Mouse (Mus musculus): ENCODE data around the gene Trmo. TPM values are rescaled to one million over a fixed set of nuclear protein-coding genes. Genes with fewer than 3 reads are reported as not detected.

Gene Trmo
- polyA plus RNA-seq (2012; rRNA removed) (13.9 and 16.1 TPM in 2 replicates), polyA plus RNA-seq (2014; fragmentation: Nextera tagmentation; extraction: Ambion mirVana) (8.2 and 11.6 TPM in 2 replicates)

GRCm38 (mm10) chr4:46389013-46389611 is at the start of gene Trmo:
Gene Trmo, minus strand, starts transcription at chr4:46389437.
- peak; percentile 86 for ATAC-seq (ENCODE audit: insufficient read depth)
- peak within 1 kb of the TSS; percentile 72 for H3K27ac ChIP-seq
- peak; percentile 95 to 97 (median 96) for DNase-seq (ENCODE audit: low read depth in 3 of 3, low spot score in 3 of 3)
- H3K9me3 ChIP-seq (ENCODE audit: control insufficient read depth, low read length): no peaks in the 10 kb centered on the region
- peak within 1 kb of the TSS; percentile 58 for H3K9ac ChIP-seq (replicated peaks)
- H3K4me1 ChIP-seq (replicated peaks; ENCODE audit: control insufficient read depth in 2 of 2, insufficient read depth in 2 of 2, low read length in 1 of 2): peaks cover 2 to 10% of the 10 kb centered on the region in 2 experiments; a peak in 2 of 4 replicates
- peaks cover 65% of the 10 kb centered on the region for H3K36me3 ChIP-seq (replicated peaks; ENCODE audit: control insufficient read depth, insufficient read depth, low read depth)
- TF ChIP-seq EP300 (IDR thresholded peaks at IDR 0.05; ENCODE audit: low read depth) (peak; percentile 63), CTCF (IDR thresholded peaks at IDR 0.05; ENCODE audit: low read depth) (peak; percentile 35; the same call in 1 of the 2 replicates)
- H3K4me2 ChIP-seq (ENCODE audit: low read depth): peak within 1 kb of the TSS; percentile 70
- WGBS (ENCODE audit: insufficient replicate concordance): under 1% methylated on average over 52 of the region's 56 CpGs
- no peaks in the 10 kb centered on the region for H3K27me3 ChIP-seq (ENCODE audit: control insufficient read depth, insufficient read depth, low read length)
- H3K4me3 ChIP-seq (ENCODE audit: insufficient read depth in 1 of 2, low read depth in 2 of 2, low read length in 2 of 2): peak within 1 kb of the TSS; percentile 58 to 71

- peak overlapping the region; percentile 66 for H3K9ac ChIP-seq (replicated peaks)
- ATAC-seq (ENCODE audit: insufficient read depth): peak; percentile 99
- H3K4me1 ChIP-seq (replicated peaks; ENCODE audit: control insufficient read depth in 2 of 2, insufficient read depth in 2 of 2, low read length in 1 of 2): peaks cover 54 to 62% of the 10 kb centered on the region in 2 experiments
- H3K27me3 ChIP-seq (ENCODE audit: control insufficient read depth, insufficient read depth, low read length): no peaks in the 10 kb centered on the region
- H3K4me2 ChIP-seq (ENCODE audit: low read depth): peak overlapping the region; percentile 68
- DNase-seq (ENCODE audit: low read depth in 3 of 3, low spot score in 3 of 3): peak; percentile 87 to 93 (median 90)
- 21% methylated on average over 12 of the region's 12 CpGs for WGBS (ENCODE audit: insufficient replicate concordance)
- TF ChIP-seq CTCF (IDR thresholded peaks at IDR 0.05; ENCODE audit: low read depth): no peak; the same call in 1 of the 2 replicates
- TF ChIP-seq EP300 (IDR thresholded peaks at IDR 0.05; ENCODE audit: low read depth): peak; percentile 98
- H3K4me3 ChIP-seq (ENCODE audit: insufficient read depth in 1 of 2, low read depth in 2 of 2, low read length in 2 of 2): peak overlapping the region; percentile 27 to 36; a peak in 3 of 4 replicates
- peak overlapping the region; percentile 97 for H3K27ac ChIP-seq
- H3K36me3 ChIP-seq (replicated peaks; ENCODE audit: control insufficient read depth, insufficient read depth, low read depth): no peaks in the 10 kb centered on the region
- no peaks in the 10 kb centered on the region for H3K9me3 ChIP-seq (ENCODE audit: control insufficient read depth, low read length)
Measured at GRCm38 (mm10) chr4:46432339-46433036, 43.3 kb upstream of the Trmo start.

GRCm38 (mm10) chr4:46428903-46429499 is 39.8 kb upstream of the Trmo start:
- H3K36me3 ChIP-seq (replicated peaks; ENCODE audit: control insufficient read depth, insufficient read depth, low read depth): no peaks in the 10 kb centered on the region
- no peaks in the 10 kb centered on the region for H3K9me3 ChIP-seq (ENCODE audit: control insufficient read depth, low read length)
- DNase-seq (ENCODE audit: low read depth in 3 of 3, low spot score in 3 of 3): no peak
- H3K4me2 ChIP-seq (ENCODE audit: low read depth): no peak overlapping the region
- H3K27ac ChIP-seq: peak overlapping the region; percentile 25
- no peak overlapping the region for H3K4me3 ChIP-seq (ENCODE audit: insufficient read depth in 1 of 2, low read depth in 2 of 2, low read length in 2 of 2)
- H3K9ac ChIP-seq (replicated peaks): no peak overlapping the region
- WGBS (ENCODE audit: insufficient replicate concordance): 77% methylated on average over 10 of the region's 10 CpGs
- TF ChIP-seq EP300 (IDR thresholded peaks at IDR 0.05; ENCODE audit: low read depth) (no peak), CTCF (IDR thresholded peaks at IDR 0.05; ENCODE audit: low read depth) (no peak)
- H3K27me3 ChIP-seq (ENCODE audit: control insufficient read depth, insufficient read depth, low read length): no peaks in the 10 kb centered on the region
- ATAC-seq (ENCODE audit: insufficient read depth): no peak
- H3K4me1 ChIP-seq (replicated peaks; ENCODE audit: control insufficient read depth in 2 of 2, insufficient read depth in 2 of 2, low read length in 1 of 2): peaks cover 33 to 35% of the 10 kb centered on the region in 2 experiments

GRCm38 (mm10) chr4:46422625-46423024 is 33.4 kb upstream of the Trmo start:
- Histone ChIP-seq H3K27ac (no peak overlapping the region), H3K4me1 (replicated peaks; ENCODE audit: control insufficient read depth in 2 of 2, insufficient read depth in 2 of 2, low read length in 1 of 2) (peaks cover 1 to 10% of the 10 kb centered on the region in 2 experiments; a peak in 3 of 4 replicates), H3K4me2 (ENCODE audit: low read depth) (no peak overlapping the region), H3K4me3 (ENCODE audit: insufficient read depth in 1 of 2, low read depth in 2 of 2, low read length in 2 of 2) (no peak overlapping the region), H3K9me3 (ENCODE audit: control insufficient read depth, low read length) (no peaks in the 10 kb centered on the region), H3K27me3 (ENCODE audit: control insufficient read depth, insufficient read depth, low read length) (no peaks in the 10 kb centered on the region), H3K36me3 (replicated peaks; ENCODE audit: control insufficient read depth, insufficient read depth, low read depth) (no peaks in the 10 kb centered on the region), H3K9ac (replicated peaks) (no peak overlapping the region)
- 63% methylated on average over 8 of the region's 8 CpGs for WGBS (ENCODE audit: insufficient replicate concordance)
- TF ChIP-seq CTCF (IDR thresholded peaks at IDR 0.05; ENCODE audit: low read depth) (no peak), EP300 (IDR thresholded peaks at IDR 0.05; ENCODE audit: low read depth) (no peak)
- ATAC-seq (ENCODE audit: insufficient read depth) (no peak), DNase-seq (ENCODE audit: low read depth in 3 of 3, low spot score in 3 of 3) (no peak)

GRCm38 (mm10) chr4:46418851-46419250 is 29.6 kb upstream of the Trmo start:
- TF ChIP-seq EP300 (IDR thresholded peaks at IDR 0.05; ENCODE audit: low read depth) (no peak), CTCF (IDR thresholded peaks at IDR 0.05; ENCODE audit: low read depth) (no peak)
- Histone ChIP-seq H3K27ac (no peak overlapping the region), H3K9ac (replicated peaks) (no peak overlapping the region), H3K27me3 (ENCODE audit: control insufficient read depth, insufficient read depth, low read length) (no peaks in the 10 kb centered on the region), H3K36me3 (replicated peaks; ENCODE audit: control insufficient read depth, insufficient read depth, low read depth) (no peaks in the 10 kb centered on the region), H3K4me1 (replicated peaks; ENCODE audit: control insufficient read depth in 2 of 2, insufficient read depth in 2 of 2, low read length in 1 of 2) (peaks cover 8 to 24% of the 10 kb centered on the region in 2 experiments), H3K4me3 (ENCODE audit: insufficient read depth in 1 of 2, low read depth in 2 of 2, low read length in 2 of 2) (no peak overlapping the region), H3K4me2 (ENCODE audit: low read depth) (no peak overlapping the region), H3K9me3 (ENCODE audit: control insufficient read depth, low read length) (no peaks in the 10 kb centered on the region)
- whole genome bisulfite sequencing (ENCODE audit: insufficient replicate concordance): 82% methylated on average over 9 of the region's 9 CpGs
- DNase-seq (ENCODE audit: low read depth in 3 of 3, low spot score in 3 of 3) (no peak), ATAC-seq (ENCODE audit: insufficient read depth) (no peak)
